Comparison of ENCODE assay signal across 8 mouse cellular contexts in genomic region chr2:25177685-25178084, GRCm38 (mm10). TPM values are rescaled to one million over a fixed set of nuclear protein-coding genes. Genes with fewer than 3 reads are reported as not detected.
DNase-seq lines count a peak whose midpoint lies in the region; ATAC-seq lines count a peak whose summit lies in the region.

No protein-coding gene starts in this region.

- H3K27ac ChIP-seq in embryonic facial prominence, embryonic 13.5 days = peak overlapping the region; percentile 62
- peak overlapping the region; percentile 85 for H3K27ac ChIP-seq in hindbrain, embryonic 12.5 days
- H3K27ac ChIP-seq in limb, embryonic 12.5 days = peak overlapping the region; percentile 64
- peak overlapping the region; percentile 91 for H3K27ac ChIP-seq in neural tube, embryonic 13.5 days (replicated peaks)

- no peak overlapping the region for H3K4me3 ChIP-seq in embryonic facial prominence, embryonic 13.5 days
- H3K4me3 ChIP-seq in hindbrain, embryonic 12.5 days = peak overlapping the region; percentile 2
- 0 out of 2 replicates have a peak overlapping the region, but pooled peaks have one; percentile 2 for H3K4me3 ChIP-seq in limb, embryonic 12.5 days (replicated peaks)
- peak overlapping the region; percentile 20 for H3K4me3 ChIP-seq in neural tube, embryonic 13.5 days

- 0 out of 2 replicates have a peak overlapping the region, but pooled peaks have one; percentile 1 for H3K9ac ChIP-seq in embryonic facial prominence, embryonic 13.5 days
- H3K9ac ChIP-seq in hindbrain, embryonic 12.5 days = peak overlapping the region; percentile 49; the same call in 1 of the 2 replicates
- H3K9ac ChIP-seq in limb, embryonic 12.5 days (replicated peaks) = peak overlapping the region; percentile 8; the same call in 1 of the 2 replicates
- peak overlapping the region; percentile 61 for H3K9ac ChIP-seq in neural tube, embryonic 13.5 days

- peaks cover 45% of the 10 kb centered on the region for H3K4me1 ChIP-seq in embryonic facial prominence, embryonic 13.5 days
- peaks cover 60% of the 10 kb centered on the region for H3K4me1 ChIP-seq in hindbrain, embryonic 12.5 days
- H3K4me1 ChIP-seq in limb, embryonic 12.5 days (replicated peaks) = peaks cover 65% of the 10 kb centered on the region
- H3K4me1 ChIP-seq in neural tube, embryonic 13.5 days (replicated peaks) = peaks cover 76% of the 10 kb centered on the region

- 8% methylated on average over 6 of the region's 6 CpGs for WGBS in embryonic facial prominence, embryonic 13.5 days
- WGBS in hindbrain, embryonic 12.5 days = under 1% methylated on average over 6 of the region's 6 CpGs
- WGBS in limb, embryonic 12.5 days = under 1% methylated on average over 6 of the region's 6 CpGs
- WGBS in neural tube, embryonic 13.5 days = 6% methylated on average over 6 of the region's 6 CpGs

- ATAC-seq in embryonic facial prominence, embryonic 13.5 days (ENCODE audit: insufficient number of reproducible peaks, insufficient read depth, low FRiP score, low TSS enrichment, low read depth) = no peak
- peak; percentile 26 for ATAC-seq in hindbrain, embryonic 12.5 days (ENCODE audit: low FRiP score)
- ATAC-seq in limb, embryonic 12.5 days (ENCODE audit: insufficient number of reproducible peaks, insufficient read depth, low FRiP score, low TSS enrichment, low read depth) = no peak
- ATAC-seq in neural tube, embryonic 13.5 days (ENCODE audit: low read depth) = peak; percentile 34; the same call in 1 of the 2 replicates
- no peak for ATAC-seq in megakaryocyte-erythroid progenitor cell, adult 5-6 weeks (replicated peaks; ENCODE audit: low FRiP score, low TSS enrichment, poor library complexity, severe bottlenecking)

- H3K4me2 ChIP-seq in embryonic facial prominence, embryonic 13.5 days = 0 out of 2 replicates have a peak overlapping the region, but pooled peaks have one; percentile 9
- peak overlapping the region; percentile 43 for H3K4me2 ChIP-seq in hindbrain, embryonic 12.5 days (replicated peaks)
- H3K4me2 ChIP-seq in limb, embryonic 12.5 days = peak overlapping the region; percentile 35
- H3K4me2 ChIP-seq in neural tube, embryonic 13.5 days = peak overlapping the region; percentile 79

- H3K36me3 ChIP-seq in embryonic facial prominence, embryonic 13.5 days = no peaks in the 10 kb centered on the region
- no peaks in the 10 kb centered on the region for H3K36me3 ChIP-seq in hindbrain, embryonic 12.5 days
- H3K36me3 ChIP-seq in limb, embryonic 12.5 days = no peaks in the 10 kb centered on the region
- H3K36me3 ChIP-seq in neural tube, embryonic 13.5 days = no peaks in the 10 kb centered on the region

- H3K27me3 ChIP-seq in embryonic facial prominence, embryonic 13.5 days = peaks cover 72% of the 10 kb centered on the region
- H3K27me3 ChIP-seq in hindbrain, embryonic 12.5 days = peaks cover 7% of the 10 kb centered on the region; the same call in 1 of the 2 replicates
- peaks cover 49% of the 10 kb centered on the region for H3K27me3 ChIP-seq in limb, embryonic 12.5 days
- H3K27me3 ChIP-seq in neural tube, embryonic 13.5 days = no peaks in the 10 kb centered on the region

- DNase-seq in kidney, adult 18-20 months = peak; percentile 64
- no peak for DNase-seq in kidney, adult 11 months
- DNase-seq in liver = no peak

- no peaks in the 10 kb centered on the region for H3K9me3 ChIP-seq in embryonic facial prominence, embryonic 13.5 days
- H3K9me3 ChIP-seq in hindbrain, embryonic 12.5 days (replicated peaks) = no peaks in the 10 kb centered on the region
- H3K9me3 ChIP-seq in limb, embryonic 12.5 days = no peaks in the 10 kb centered on the region
- H3K9me3 ChIP-seq in neural tube, embryonic 13.5 days = no peaks in the 10 kb centered on the region

RNA-seq across cellular contexts. Expression of gene Nrarp, which starts 2.9 kb away (rescaled TPM):
- polyA plus RNA-seq in embryonic facial prominence, embryonic 13.5 days (2015; fragmentation: Nextera tagmentation; extraction: Ambion mirVana) = 15.0 and 16.7 TPM in 2 replicates
- polyA plus RNA-seq in hindbrain, embryonic 12.5 days (2016; fragmentation: Nextera tagmentation; extraction: Ambion mirVana) = 70.9 and 76.4 TPM in 2 replicates
- 20.6 and 23.1 TPM in 2 replicates for polyA plus RNA-seq in limb, embryonic 12.5 days (2016; fragmentation: Nextera tagmentation; extraction: Ambion mirVana)
- polyA plus RNA-seq in neural tube, embryonic 13.5 days (2015; fragmentation: Nextera tagmentation; extraction: Ambion mirVana) = 25.5 and 27.9 TPM in 2 replicates
- total RNA-seq in megakaryocyte-erythroid progenitor cell, adult 5-6 weeks (2014; fragmentation: Nextera tagmentation) = 3.5 and 4.6 TPM in 2 replicates
- 1.3 and 2.4 TPM in 2 replicates for total RNA-seq in megakaryocyte-erythroid progenitor cell, adult 5-6 weeks (2017)

RNA-seq across cellular contexts. Expression of gene Tor4a, which starts 19.0 kb away (rescaled TPM):
- polyA plus RNA-seq in embryonic facial prominence, embryonic 13.5 days (2015; fragmentation: Nextera tagmentation; extraction: Ambion mirVana) = 5.1 and 6.1 TPM in 2 replicates
- 1.8 and 2.4 TPM in 2 replicates for polyA plus RNA-seq in hindbrain, embryonic 12.5 days (2016; fragmentation: Nextera tagmentation; extraction: Ambion mirVana)
- 2.9 and 3.2 TPM in 2 replicates for polyA plus RNA-seq in limb, embryonic 12.5 days (2016; fragmentation: Nextera tagmentation; extraction: Ambion mirVana)
- polyA plus RNA-seq in neural tube, embryonic 13.5 days (2015; fragmentation: Nextera tagmentation; extraction: Ambion mirVana) = 1.2 and 1.4 TPM in 2 replicates
- 12.6 and 13.0 TPM in 2 replicates for total RNA-seq in megakaryocyte-erythroid progenitor cell, adult 5-6 weeks (2014; fragmentation: Nextera tagmentation)
- 8.0 and 11.8 TPM in 2 replicates for total RNA-seq in megakaryocyte-erythroid progenitor cell, adult 5-6 weeks (2017)

RNA-seq across cellular contexts. Expression of gene Nelfb, which starts 33.6 kb away (rescaled TPM):
- polyA plus RNA-seq in embryonic facial prominence, embryonic 13.5 days (2015; fragmentation: Nextera tagmentation; extraction: Ambion mirVana) = 110 and 114 TPM in 2 replicates
- 107 and 117 TPM in 2 replicates for polyA plus RNA-seq in hindbrain, embryonic 12.5 days (2016; fragmentation: Nextera tagmentation; extraction: Ambion mirVana)
- polyA plus RNA-seq in limb, embryonic 12.5 days (2016; fragmentation: Nextera tagmentation; extraction: Ambion mirVana) = 118 and 121 TPM in 2 replicates
- 95.1 and 99.9 TPM in 2 replicates for polyA plus RNA-seq in neural tube, embryonic 13.5 days (2015; fragmentation: Nextera tagmentation; extraction: Ambion mirVana)
- total RNA-seq in megakaryocyte-erythroid progenitor cell, adult 5-6 weeks (2014; fragmentation: Nextera tagmentation) = 50.8 and 67.6 TPM in 2 replicates
- 26.4 and 28.2 TPM in 2 replicates for total RNA-seq in megakaryocyte-erythroid progenitor cell, adult 5-6 weeks (2017)

RNA-seq across cellular contexts. Expression of gene Stpg3, which starts 36.8 kb away (rescaled TPM):
- 0.15 TPM in 1 of 2 replicates, not detected in the other for polyA plus RNA-seq in embryonic facial prominence, embryonic 13.5 days (2015; fragmentation: Nextera tagmentation; extraction: Ambion mirVana)
- polyA plus RNA-seq in hindbrain, embryonic 12.5 days (2016; fragmentation: Nextera tagmentation; extraction: Ambion mirVana) = not detected in 2 replicates
- not detected in 2 replicates for polyA plus RNA-seq in limb, embryonic 12.5 days (2016; fragmentation: Nextera tagmentation; extraction: Ambion mirVana)
- polyA plus RNA-seq in neural tube, embryonic 13.5 days (2015; fragmentation: Nextera tagmentation; extraction: Ambion mirVana) = 0.15 TPM in 1 of 2 replicates, not detected in the other
- not detected in 2 replicates for total RNA-seq in megakaryocyte-erythroid progenitor cell, adult 5-6 weeks (2014; fragmentation: Nextera tagmentation)
- 3.2 TPM in 1 of 2 replicates, not detected in the other for total RNA-seq in megakaryocyte-erythroid progenitor cell, adult 5-6 weeks (2017)

RNA-seq across cellular contexts. Expression of gene Fam166a, which starts 40.9 kb away (rescaled TPM):
- not detected in 2 replicates for polyA plus RNA-seq in embryonic facial prominence, embryonic 13.5 days (2015; fragmentation: Nextera tagmentation; extraction: Ambion mirVana)
- polyA plus RNA-seq in hindbrain, embryonic 12.5 days (2016; fragmentation: Nextera tagmentation; extraction: Ambion mirVana) = 0.19 TPM in 1 of 2 replicates, not detected in the other
- polyA plus RNA-seq in limb, embryonic 12.5 days (2016; fragmentation: Nextera tagmentation; extraction: Ambion mirVana) = not detected in 2 replicates
- polyA plus RNA-seq in neural tube, embryonic 13.5 days (2015; fragmentation: Nextera tagmentation; extraction: Ambion mirVana) = 0.89 TPM in 1 of 2 replicates, not detected in the other
- total RNA-seq in megakaryocyte-erythroid progenitor cell, adult 5-6 weeks (2014; fragmentation: Nextera tagmentation) = not detected in 2 replicates
- total RNA-seq in megakaryocyte-erythroid progenitor cell, adult 5-6 weeks (2017) = not detected in 2 replicates

Comparison
In these comparisons a context has a peak if more than half of its experiments do, and no peak if none do; other contexts are left out.
1. ATAC-seq: peak in hindbrain, embryonic 12.5 days (single experiment) and neural tube, embryonic 13.5 days (single experiment); none in embryonic facial prominence, embryonic 13.5 days (single experiment), limb, embryonic 12.5 days (single experiment) and megakaryocyte-erythroid progenitor cell, adult 5-6 weeks (single experiment).
2. H3K4me2 ChIP-seq: peak in every context shown above with its lines; median percentile 79 in neural tube, embryonic 13.5 days; 43 in hindbrain, embryonic 12.5 days; 35 in limb, embryonic 12.5 days; 9 in embryonic facial prominence, embryonic 13.5 days.
3. H3K9ac ChIP-seq: peak in every context shown above with its lines; median percentile 61 in neural tube, embryonic 13.5 days; 49 in hindbrain, embryonic 12.5 days; 8 in limb, embryonic 12.5 days; 1 in embryonic facial prominence, embryonic 13.5 days.
4. Peak in every context shown above with its lines, with median percentiles within 50 percentile points of each other: H3K27ac ChIP-seq.